Mouse (Mus musculus): ENCODE results near the gene Capg.

- TF ChIP-seq MYOG (IDR thresholded peaks at IDR 0.05; ENCODE audit: control insufficient read depth in 1 of 3, insufficient read depth in 1 of 3, insufficient read length in 2 of 3, low read depth in 2 of 3): no peak
- TF ChIP-seq USF1 (IDR thresholded peaks at IDR 0.05; ENCODE audit: low read depth): no peak
- TF ChIP-seq CEBPB (IDR thresholded peaks at IDR 0.05; ENCODE audit: insufficient read depth, poor library complexity, severe bottlenecking): no peak
- no peak for TF ChIP-seq POLR2AphosphoS2 (IDR thresholded peaks at IDR 0.05; ENCODE audit: insufficient read length, low read depth)
- no peak for TF ChIP-seq MAX (IDR thresholded peaks at IDR 0.05; ENCODE audit: low read depth)
- no peak for TF ChIP-seq E2F4 (IDR thresholded peaks at IDR 0.05; ENCODE audit: insufficient read depth)
Observed at GRCm38 (mm10) chr6:72607676-72608075, 63.5 kb downstream of the Capg start.

Data from myocyte (in vitro differentiated cells).